Mouse (Mus musculus): ENCODE measurements around the gene Shoc2. TPM values are rescaled to one million over a fixed set of nuclear protein-coding genes. Genes with fewer than 3 reads are reported as not detected.

The Shoc2 gene
- total and polyA plus RNA-seq, 3 experiments: 14.1 to 27.1 (median 23.7) TPM

GRCm38 (mm10) chr19:54045412-54045811, 101.3 kb downstream of the Shoc2 start:
- Histone ChIP-seq H3K4me2 (ENCODE audit: insufficient read depth, low read depth, poor library complexity, severe bottlenecking) (no peak overlapping the region), H3K27ac (ENCODE audit: insufficient read depth, low read depth) (no peak overlapping the region), H3K9me3 (replicated peaks; ENCODE audit: low read length) (peaks cover 31% of the 10 kb centered on the region), H3K4me1 (ENCODE audit: control insufficient read depth in 1 of 2, insufficient read depth in 2 of 2) (peaks cover 0 to 33% of the 10 kb centered on the region in 2 experiments; a peak in 2 of 4 replicates), H3K27me3 (replicated peaks) (no peaks in the 10 kb centered on the region), H3K4me3 (replicated peaks in 1 of 3; ENCODE audit: low read depth in 2 of 3, low read length in 2 of 3, poor library complexity in 1 of 3) (no peak overlapping the region), H3K9ac (ENCODE audit: insufficient read depth, low read depth) (no peak overlapping the region), H3K36me3 (replicated peaks in 1 of 2; ENCODE audit: control insufficient read depth in 1 of 2, insufficient read depth in 1 of 2, low read length in 1 of 2) (peaks cover 0 to 12% of the 10 kb centered on the region in 2 experiments), H3K79me2 (replicated peaks; ENCODE audit: control insufficient read depth, extremely low read depth, insufficient read depth, poor library complexity, severe bottlenecking) (no peaks in the 10 kb centered on the region)
- TF ChIP-seq SIN3A (IDR thresholded peaks at IDR 0.05; ENCODE audit: low read length) (no peak), TBP (conservative IDR thresholded peaks at IDR 0.05; ENCODE audit: low read depth, low read length) (no peak), GABPA (IDR thresholded peaks at IDR 0.05; ENCODE audit: insufficient replicate concordance, low read depth, low read length) (no peak), MAX (IDR thresholded peaks at IDR 0.05; ENCODE audit: low read length) (no peak), ZKSCAN1 (IDR thresholded peaks at IDR 0.05; ENCODE audit: borderline replicate concordance, low read depth, low read length) (no peak), CHD2 (IDR thresholded peaks at IDR 0.05; ENCODE audit: low read length) (no peak), KAT2A (IDR thresholded peaks at IDR 0.05; ENCODE audit: insufficient replicate concordance, low read length) (no peak), NELFE (IDR thresholded peaks at IDR 0.05; ENCODE audit: low read depth, low read length) (no peak), POLR2A (IDR thresholded peaks at IDR 0.05; ENCODE audit: low read depth, low read length) (no peak), USF2 (conservative IDR thresholded peaks at IDR 0.05; ENCODE audit: low read depth, low read length) (no peak)
- dilution Hi-C loops (cut with MboI; ENCODE audit: extremely low pct_ligation_motif_present, extremely low pct_unique_long_range_greater_than_20kb, low sequenced_read_pairs) (no loop called here), in situ Hi-C loops (cut with MboI; ENCODE audit: low pct_ligation_motif_present, low pct_unique_long_range_greater_than_20kb, low sequenced_read_pairs) (no loop called here)
- no peak for DNase-seq (ENCODE audit: extremely low read depth)

- Histone ChIP-seq H3K27ac (ENCODE audit: insufficient read depth, low read depth) (no peak overlapping the region), H3K4me2 (ENCODE audit: insufficient read depth, low read depth, poor library complexity, severe bottlenecking) (no peak overlapping the region), H3K36me3 (replicated peaks in 1 of 2; ENCODE audit: control insufficient read depth in 1 of 2, insufficient read depth in 1 of 2, low read length in 1 of 2) (peaks cover 0 to 12% of the 10 kb centered on the region in 2 experiments), H3K9me3 (replicated peaks; ENCODE audit: low read length) (peaks cover 31% of the 10 kb centered on the region), H3K79me2 (replicated peaks; ENCODE audit: control insufficient read depth, extremely low read depth, insufficient read depth, poor library complexity, severe bottlenecking) (no peaks in the 10 kb centered on the region), H3K9ac (ENCODE audit: insufficient read depth, low read depth) (no peak overlapping the region), H3K27me3 (replicated peaks) (no peaks in the 10 kb centered on the region), H3K4me3 (replicated peaks in 1 of 3; ENCODE audit: low read depth in 2 of 3, low read length in 2 of 3, poor library complexity in 1 of 3) (no peak overlapping the region), H3K4me1 (ENCODE audit: control insufficient read depth in 1 of 2, insufficient read depth in 2 of 2) (peaks cover 0 to 27% of the 10 kb centered on the region in 2 experiments; a peak in 2 of 4 replicates)
- dilution Hi-C loops (cut with MboI; ENCODE audit: extremely low pct_ligation_motif_present, extremely low pct_unique_long_range_greater_than_20kb, low sequenced_read_pairs) (no loop called here), in situ Hi-C loops (cut with MboI; ENCODE audit: low pct_ligation_motif_present, low pct_unique_long_range_greater_than_20kb, low sequenced_read_pairs) (no loop called here)
- no peak for TF ChIP-seq MEF2A (IDR thresholded peaks at IDR 0.05; ENCODE audit: borderline replicate concordance, low read depth, low read length)
- TF ChIP-seq JUN (IDR thresholded peaks at IDR 0.05; ENCODE audit: insufficient read depth, low read depth, low read length): no peak
- TF ChIP-seq UBTF (IDR thresholded peaks at IDR 0.05; ENCODE audit: low read depth, low read length): no peak
- TF ChIP-seq IRF4 (IDR thresholded peaks at IDR 0.05; ENCODE audit: low read depth, low read length): no peak
- TF ChIP-seq CTCF (conservative IDR thresholded peaks at IDR 0.05 in 1 of 2, IDR thresholded peaks at IDR 0.05 in 1 of 2; ENCODE audit: low read depth in 2 of 2, low read length in 2 of 2): no peak
- no peak for TF ChIP-seq NELFE (IDR thresholded peaks at IDR 0.05; ENCODE audit: low read depth, low read length)
- TF ChIP-seq POLR2A (IDR thresholded peaks at IDR 0.05; ENCODE audit: low read depth, low read length): no peak
- no peak for TF ChIP-seq MAX (IDR thresholded peaks at IDR 0.05; ENCODE audit: low read length)
- TF ChIP-seq NRF1 (IDR thresholded peaks at IDR 0.05; ENCODE audit: low read depth, low read length): no peak
- TF ChIP-seq MXI1 (IDR thresholded peaks at IDR 0.05; ENCODE audit: low read depth, low read length): no peak
- no peak for TF ChIP-seq MAFK (IDR thresholded peaks at IDR 0.05; ENCODE audit: insufficient replicate concordance, low read length)
- TF ChIP-seq POLR2AphosphoS2 (IDR thresholded peaks at IDR 0.05; ENCODE audit: low read depth, low read length): no peak
- no peak for TF ChIP-seq USF2 (conservative IDR thresholded peaks at IDR 0.05; ENCODE audit: low read depth, low read length)
- TF ChIP-seq TCF12 (IDR thresholded peaks at IDR 0.05; ENCODE audit: low read depth, low read length): no peak
- no peak for TF ChIP-seq ZKSCAN1 (IDR thresholded peaks at IDR 0.05; ENCODE audit: borderline replicate concordance, low read depth, low read length)
- no peak for TF ChIP-seq HCFC1 (IDR thresholded peaks at IDR 0.05; ENCODE audit: low read depth, low read length)
- no peak for TF ChIP-seq ZMIZ1 (IDR thresholded peaks at IDR 0.05; ENCODE audit: low read depth, low read length)
- TF ChIP-seq MYC (IDR thresholded peaks at IDR 0.05; ENCODE audit: low read depth, low read length): no peak
- no peak for TF ChIP-seq RCOR1 (conservative IDR thresholded peaks at IDR 0.05; ENCODE audit: low read depth, low read length)
- TF ChIP-seq TBP (conservative IDR thresholded peaks at IDR 0.05; ENCODE audit: low read depth, low read length): no peak
- no peak for DNase-seq (ENCODE audit: extremely low read depth)
Measured at GRCm38 (mm10) chr19:54045931-54046683, 102.0 kb downstream of the Shoc2 start.

Measured in CH12.LX (cell line).